Mouse (Mus musculus) ES-E14 (cell line): ENCODE measurements at regions not wholly inside any gene's neighbourhood (a gene's known extent, or its start where the extent isn't known, plus 50 kb on each side); places are given as distances from the start of the nearest gene placed in this dataset.

Experiments
- HCFC1 ChIP-seq: IDR thresholded peaks from 2 replicates; pipeline ENCODE4 v1.6.1; 2012; ENCODE audit warnings: low read length, inconsistent platforms, borderline replicate concordance; ENCODE audit not compliant: insufficient read depth
- ZC3H11A ChIP-seq: IDR thresholded peaks from 2 replicates; pipeline ENCODE4 v1.6.1; 2012; ENCODE audit warnings: low read depth, mild to moderate bottlenecking, inconsistent platforms, low read length, borderline replicate concordance

- TF ChIP-seq HCFC1, result no peak
- TF ChIP-seq ZC3H11A, result no peak
Measured at GRCm38 (mm10) chr17:9937211-9937610, 267.7 kb upstream of the Pabpc6 start.
